Mouse (Mus musculus) embryonic fibroblast, embryonic 13.5 days (primary cell): ENCODE measurements around the gene Tbc1d1.

ENCODE experiments used
- CTCF ChIP-seq: IDR thresholded peaks from 2 replicates; pipeline ENCODE4 v1.5.1; 2011; ENCODE audit warnings: mild to moderate bottlenecking, control low read depth, low read length, moderate library complexity, borderline replicate concordance; ENCODE audit not compliant: insufficient read depth
- POLR2A ChIP-seq: IDR thresholded peaks from 2 replicates; pipeline ENCODE4 v1.6.1; 2011; ENCODE audit warnings: low read depth, mild to moderate bottlenecking, control low read depth, low read length, moderate library complexity

DNA sequence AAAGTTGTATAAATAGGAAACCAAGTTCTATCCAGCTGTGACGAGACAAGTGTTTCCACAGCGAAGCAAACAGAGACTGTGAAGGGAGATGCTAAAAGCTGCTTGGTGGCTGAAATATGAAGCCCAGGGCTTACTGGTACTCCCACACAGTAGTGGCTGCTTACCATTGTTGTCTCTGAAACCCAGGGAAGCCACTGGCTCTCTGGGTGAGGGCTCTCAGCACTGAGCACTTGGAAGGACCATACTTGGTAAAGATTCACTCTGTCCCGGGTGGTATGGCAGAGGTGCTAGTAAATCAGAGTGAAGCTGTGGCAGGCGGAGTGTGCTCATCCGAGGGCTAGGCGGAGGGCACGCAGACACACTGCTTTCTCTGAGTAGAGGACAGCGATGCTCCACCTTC lies 131.2 kb downstream of the Tbc1d1 start:
- TF ChIP-seq CTCF = no peak
- TF ChIP-seq POLR2A = no peak
